Mouse (Mus musculus): Measurements from ENCODE around the gene Sspo.

The Sspo gene

DNA sequence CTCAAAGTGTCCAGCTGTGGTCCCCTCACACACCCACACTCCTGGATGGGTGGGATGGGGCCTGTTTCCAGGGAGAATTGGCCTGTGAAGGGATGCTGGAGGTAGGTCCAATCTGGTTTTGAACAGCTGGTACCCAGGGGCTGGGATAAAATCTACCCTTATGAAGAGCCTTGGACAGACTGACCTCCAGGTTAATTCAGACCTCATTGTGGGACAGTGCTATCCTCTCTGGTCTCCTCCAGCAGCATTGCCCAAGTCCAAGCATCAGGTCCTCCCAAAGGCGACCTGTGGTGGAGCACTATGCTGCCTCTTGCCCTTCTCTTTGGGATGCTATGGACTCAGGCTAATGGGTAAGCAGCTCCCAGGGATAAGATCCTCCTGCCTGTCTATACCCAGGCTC is at the start of gene Sspo:
Gene Sspo (plus strand): TSS at position 301 of the 400 bp plus-strand sequence.
- in situ Hi-C loops (cut with MboI; ENCODE audit: low pct_unique_long_range_greater_than_20kb in 1 of 2, low sequenced_read_pairs in 2 of 2, unreplicated experiment in 1 of 2), result no loop called here

DNA sequence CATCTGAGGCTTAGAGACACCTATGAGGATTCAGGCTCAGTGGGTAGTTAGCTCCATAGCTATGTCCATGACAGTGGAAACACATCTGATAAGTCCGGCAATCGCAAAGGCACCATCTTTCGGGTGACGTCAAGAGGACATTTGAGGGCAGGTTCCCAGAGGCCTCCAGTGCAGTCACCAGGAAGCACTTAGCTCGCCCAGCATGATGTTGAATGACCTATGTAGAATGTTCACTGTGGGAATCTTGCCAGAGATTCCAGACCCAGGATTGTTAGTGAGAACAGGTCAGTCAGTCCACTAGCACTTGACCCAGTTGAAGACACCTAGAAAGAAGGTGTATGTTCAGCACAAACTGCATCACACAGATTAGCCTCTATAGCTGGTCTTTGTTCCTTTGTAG is 48.1 kb upstream of the Sspo start:
- in situ Hi-C loops (cut with MboI; ENCODE audit: low pct_unique_long_range_greater_than_20kb in 1 of 2, low sequenced_read_pairs in 2 of 2, unreplicated experiment in 1 of 2), result no loop called here

DNA sequence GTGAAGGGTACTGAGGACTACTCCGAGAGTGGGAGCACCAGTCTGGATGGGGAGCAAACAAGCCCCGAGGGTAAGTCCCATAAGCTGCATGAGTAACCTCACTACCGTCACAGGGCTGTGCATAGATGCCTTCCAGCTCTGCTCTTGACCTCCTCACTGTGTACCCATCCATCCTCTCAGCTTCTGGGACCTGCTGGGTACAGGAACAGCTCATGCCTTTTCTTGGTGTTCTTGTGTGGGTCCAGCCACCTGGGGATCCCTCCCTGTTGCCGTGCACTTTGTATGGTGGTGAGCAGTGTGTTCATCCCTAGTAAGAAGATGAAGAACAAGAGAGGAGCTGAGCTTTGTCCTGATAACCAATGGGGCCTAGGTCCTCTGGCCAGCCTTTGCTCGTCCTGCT is 44.0 kb upstream of the Sspo start:
- in situ Hi-C loops (cut with MboI; ENCODE audit: low pct_unique_long_range_greater_than_20kb in 1 of 2, low sequenced_read_pairs in 2 of 2, unreplicated experiment in 1 of 2), result no loop called here

DNA sequence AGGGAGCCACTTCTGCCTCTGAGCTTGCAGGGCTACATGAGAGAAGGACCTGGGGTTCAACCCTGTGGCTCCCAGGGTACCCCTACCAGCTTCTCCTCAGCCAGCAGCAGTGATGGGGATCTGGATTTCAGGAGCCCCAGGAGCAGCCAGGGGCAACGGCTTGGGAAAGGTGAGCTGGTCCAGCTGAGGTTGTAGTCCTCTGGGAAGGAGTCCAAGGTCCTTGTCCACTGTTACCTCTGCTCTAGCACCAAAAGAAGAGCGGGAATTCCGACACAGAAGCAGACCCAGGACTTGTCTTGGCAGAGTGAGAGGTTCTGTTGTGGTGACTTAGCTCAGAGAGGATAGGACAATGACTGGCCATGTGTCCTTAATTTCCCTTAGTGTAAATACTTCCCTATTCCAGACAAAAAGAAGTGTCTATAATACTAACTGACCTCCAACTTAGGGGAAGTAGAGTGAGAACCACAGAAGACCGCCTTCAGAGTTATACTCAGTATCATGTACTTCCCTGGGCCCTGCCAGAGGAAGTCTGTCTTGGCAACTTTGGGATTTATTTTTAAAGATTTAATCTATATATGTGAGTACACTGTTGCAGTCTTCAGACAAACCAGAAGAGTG is 38.2 kb upstream of the Sspo start:
- in situ Hi-C loops (cut with MboI; ENCODE audit: low pct_unique_long_range_greater_than_20kb in 1 of 2, low sequenced_read_pairs in 2 of 2, unreplicated experiment in 1 of 2), result no loop called here

DNA sequence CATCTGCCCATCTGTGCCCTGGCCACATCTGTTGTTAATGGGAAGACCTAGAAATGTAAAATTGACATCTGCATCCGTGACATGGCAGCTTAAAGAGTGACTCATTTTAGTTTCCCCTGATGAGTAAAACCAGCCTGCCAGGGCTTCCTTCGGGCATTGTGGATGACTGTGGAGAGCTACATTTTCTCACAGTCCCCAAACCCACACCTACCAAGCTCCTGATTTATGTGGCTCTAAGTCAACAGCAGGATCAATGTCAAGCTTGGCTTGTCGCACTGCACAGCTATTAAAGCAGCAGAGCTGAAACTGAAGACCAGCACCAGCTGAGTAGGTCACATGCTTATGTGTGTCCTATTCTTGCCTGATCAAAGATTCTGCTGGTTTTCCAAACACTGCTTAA is 37.5 kb upstream of the Sspo start:
- in situ Hi-C loops (cut with MboI; ENCODE audit: low pct_unique_long_range_greater_than_20kb in 1 of 2, low sequenced_read_pairs in 2 of 2, unreplicated experiment in 1 of 2), result no loop called here

DNA sequence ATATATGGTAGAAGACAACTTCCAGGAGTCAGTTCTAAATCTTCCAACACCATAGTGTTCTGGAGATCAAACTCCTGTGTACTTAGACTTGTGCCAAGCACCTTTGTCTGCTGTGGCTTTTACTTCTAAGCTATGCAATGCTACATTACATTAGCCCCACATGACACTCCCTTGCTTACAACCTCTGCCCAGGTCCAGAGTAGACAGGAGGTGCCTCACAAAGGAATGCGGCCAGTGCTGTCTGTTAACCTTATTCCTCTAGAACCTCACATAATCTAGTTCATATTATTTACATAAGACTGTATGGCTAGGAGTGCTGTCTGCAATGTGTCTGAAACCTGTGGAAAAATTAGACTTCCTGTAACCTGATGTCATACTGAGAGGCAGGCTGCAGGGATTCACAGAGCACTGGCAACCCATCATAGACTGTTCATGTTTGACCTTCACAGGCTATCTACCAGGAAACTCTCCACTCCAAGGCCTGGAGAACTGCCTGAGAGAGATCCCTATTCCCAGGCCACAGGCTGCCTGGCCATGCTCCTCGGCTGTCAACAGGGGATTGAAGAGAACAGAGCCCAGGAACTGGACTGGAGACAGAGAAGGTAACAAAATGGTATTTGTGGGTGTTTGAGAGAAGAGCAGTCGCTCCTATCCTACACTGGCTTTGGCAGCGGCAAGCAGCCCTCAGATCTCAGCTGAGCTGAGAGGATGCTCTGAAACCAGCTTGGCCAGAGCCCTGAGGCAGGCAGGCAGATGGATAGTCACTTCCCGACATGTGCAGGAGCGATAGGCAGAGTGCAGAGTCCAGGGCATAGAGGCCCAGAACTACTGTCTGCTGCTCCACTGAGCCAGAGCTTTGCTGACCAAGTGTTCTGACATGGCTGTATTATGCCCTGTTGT is 36.6 kb upstream of the Sspo start:
- in situ Hi-C loops (cut with MboI; ENCODE audit: low pct_unique_long_range_greater_than_20kb in 1 of 2, low sequenced_read_pairs in 2 of 2, unreplicated experiment in 1 of 2), result no loop called here

DNA sequence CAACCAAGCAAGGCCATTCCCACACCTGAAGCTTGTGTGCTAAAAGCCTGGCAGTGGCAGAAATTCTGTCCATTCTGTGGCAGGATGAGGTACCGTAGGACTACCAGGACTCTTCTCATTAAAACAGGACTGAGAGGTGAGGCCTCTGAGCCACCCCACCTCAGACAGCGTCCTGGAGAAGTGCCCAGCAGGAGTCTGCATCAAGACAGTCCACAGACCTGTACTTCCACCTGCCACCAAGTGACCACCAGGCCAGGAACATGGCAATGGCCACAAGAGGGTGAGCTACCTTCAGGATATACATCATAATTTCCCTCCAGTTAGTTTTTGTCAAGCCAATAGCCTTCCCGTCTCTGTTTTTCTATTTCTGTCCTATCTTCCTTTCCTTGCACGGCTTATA is 35.9 kb upstream of the Sspo start:
- in situ Hi-C loops (cut with MboI; ENCODE audit: low pct_unique_long_range_greater_than_20kb in 1 of 2, low sequenced_read_pairs in 2 of 2, unreplicated experiment in 1 of 2), result no loop called here

DNA sequence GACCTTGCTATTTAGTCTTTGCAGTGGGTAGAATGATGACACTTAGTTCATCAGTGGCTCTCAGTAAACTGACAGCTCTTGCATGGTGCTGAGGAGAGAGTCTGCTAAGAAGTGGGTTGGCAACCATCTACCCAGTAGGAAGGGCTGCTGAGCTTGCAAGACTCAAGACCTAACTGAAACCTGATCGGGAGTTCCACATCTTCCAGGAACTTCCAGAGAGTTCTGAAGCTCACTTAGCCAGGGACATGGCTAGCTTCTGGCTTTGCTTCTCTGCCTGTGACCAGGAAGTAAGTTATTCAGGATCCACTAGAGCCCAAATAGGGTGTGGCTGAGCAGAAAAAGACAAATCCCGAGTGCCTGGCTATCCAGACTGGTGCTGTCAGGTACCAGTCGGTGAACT is 35.4 kb upstream of the Sspo start:
- in situ Hi-C loops (cut with MboI; ENCODE audit: low pct_unique_long_range_greater_than_20kb in 1 of 2, low sequenced_read_pairs in 2 of 2, unreplicated experiment in 1 of 2), result no loop called here

DNA sequence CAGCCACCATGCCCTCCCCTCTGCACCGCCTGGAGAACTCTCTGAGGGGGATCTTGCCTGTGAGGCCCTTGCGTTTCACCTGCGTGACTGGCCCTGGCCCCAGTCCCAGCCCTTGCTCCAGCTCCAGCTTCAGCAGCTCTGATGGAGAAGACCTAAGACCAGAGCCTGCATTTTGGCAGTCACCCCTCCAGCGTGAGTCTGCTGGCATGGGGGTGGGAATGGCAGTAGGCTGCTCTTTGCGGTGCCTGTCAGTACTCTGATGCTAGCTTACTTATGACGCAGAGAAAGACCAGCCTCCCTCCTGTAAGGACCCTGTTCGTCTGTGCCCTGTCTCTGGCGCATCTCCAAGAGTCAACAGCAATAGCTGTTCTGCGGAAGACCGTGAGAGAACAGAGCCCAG is 34.9 kb upstream of the Sspo start:
- in situ Hi-C loops (cut with MboI; ENCODE audit: low pct_unique_long_range_greater_than_20kb in 1 of 2, low sequenced_read_pairs in 2 of 2, unreplicated experiment in 1 of 2), result no loop called here

DNA sequence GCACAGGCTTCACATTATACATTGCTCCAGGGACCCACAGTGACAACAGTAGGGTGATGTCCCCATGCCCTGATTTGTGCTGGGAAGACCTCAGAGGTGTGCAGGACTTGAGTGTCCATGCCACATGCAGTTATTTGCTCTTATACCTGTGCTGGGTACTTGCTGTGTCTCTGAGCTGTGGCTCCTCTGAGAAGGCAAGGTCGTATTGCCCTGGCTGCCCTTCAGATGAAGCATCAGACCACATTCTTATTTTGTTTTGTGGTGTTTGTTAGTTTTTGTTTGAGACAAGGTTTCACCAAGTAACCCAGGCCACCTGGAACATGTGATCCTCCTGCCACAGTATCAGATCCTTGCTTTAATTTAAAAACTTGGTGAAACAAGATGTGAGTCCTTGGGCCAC is 33.1 kb upstream of the Sspo start:
- in situ Hi-C loops (cut with MboI; ENCODE audit: low pct_unique_long_range_greater_than_20kb in 1 of 2, low sequenced_read_pairs in 2 of 2, unreplicated experiment in 1 of 2), result no loop called here

DNA sequence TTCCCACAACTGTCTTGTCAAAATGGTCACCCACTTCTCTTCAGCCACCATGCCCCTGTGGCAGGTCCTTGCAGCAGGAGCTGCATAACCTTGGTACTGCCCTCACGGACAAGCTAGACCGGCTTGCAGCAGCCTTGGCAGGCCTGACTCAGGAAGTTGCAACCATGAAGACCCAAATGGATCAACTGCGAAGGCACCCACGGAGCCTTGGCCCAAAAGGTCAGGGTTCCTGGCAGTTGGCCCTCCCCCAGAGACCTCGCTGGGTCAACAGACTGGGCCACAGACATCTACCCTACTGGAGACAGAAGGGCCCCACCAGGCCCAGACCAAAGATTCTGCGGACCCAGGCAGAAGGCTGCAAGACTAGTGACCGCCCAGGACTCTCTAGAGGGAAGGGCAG is 32.4 kb upstream of the Sspo start:
- in situ Hi-C loops (cut with MboI; ENCODE audit: low pct_unique_long_range_greater_than_20kb in 1 of 2, low sequenced_read_pairs in 2 of 2, unreplicated experiment in 1 of 2), result no loop called here

DNA sequence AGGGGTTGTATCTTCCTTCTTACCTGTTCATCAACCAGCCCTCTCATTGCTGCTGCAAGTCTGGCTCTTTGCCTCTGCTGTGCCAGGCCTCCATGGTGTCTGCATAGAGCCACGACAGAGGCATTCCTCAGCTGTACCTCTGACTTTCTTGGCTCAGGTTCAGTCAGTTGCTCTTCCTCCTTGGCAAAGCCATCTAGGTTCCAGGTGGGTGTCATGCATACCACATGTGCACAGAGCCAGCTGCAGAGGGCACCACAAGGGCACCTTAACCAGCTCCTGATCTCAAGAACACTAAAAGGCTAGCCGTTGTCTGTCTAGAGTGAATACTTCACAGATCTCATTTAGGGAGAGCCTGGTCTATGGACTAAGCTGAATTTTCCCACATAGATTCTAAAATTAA is 31.5 kb upstream of the Sspo start:
- in situ Hi-C loops (cut with MboI; ENCODE audit: low pct_unique_long_range_greater_than_20kb in 1 of 2, low sequenced_read_pairs in 2 of 2, unreplicated experiment in 1 of 2), result no loop called here

DNA sequence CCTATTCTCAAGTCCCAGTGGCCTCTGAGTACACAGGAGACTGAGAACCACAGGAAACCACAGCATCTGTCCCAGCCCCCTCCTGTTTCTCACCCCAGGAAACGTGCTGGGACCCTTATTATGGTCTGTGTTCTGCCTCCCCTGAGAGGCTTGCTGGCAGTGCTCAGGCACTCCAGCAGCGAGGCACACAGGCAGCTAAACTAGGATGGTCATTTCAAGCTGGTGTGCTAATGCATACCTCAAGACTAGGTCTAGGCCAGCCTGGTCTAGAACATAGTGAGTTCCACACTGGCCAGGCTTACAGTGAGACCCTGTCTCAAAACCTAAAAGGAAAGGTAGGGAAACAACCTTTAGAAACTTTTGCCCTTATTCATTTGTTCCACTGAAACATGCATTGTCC is 27.4 kb upstream of the Sspo start:
- in situ Hi-C loops (cut with MboI; ENCODE audit: low pct_unique_long_range_greater_than_20kb in 1 of 2, low sequenced_read_pairs in 2 of 2, unreplicated experiment in 1 of 2), result no loop called here

DNA sequence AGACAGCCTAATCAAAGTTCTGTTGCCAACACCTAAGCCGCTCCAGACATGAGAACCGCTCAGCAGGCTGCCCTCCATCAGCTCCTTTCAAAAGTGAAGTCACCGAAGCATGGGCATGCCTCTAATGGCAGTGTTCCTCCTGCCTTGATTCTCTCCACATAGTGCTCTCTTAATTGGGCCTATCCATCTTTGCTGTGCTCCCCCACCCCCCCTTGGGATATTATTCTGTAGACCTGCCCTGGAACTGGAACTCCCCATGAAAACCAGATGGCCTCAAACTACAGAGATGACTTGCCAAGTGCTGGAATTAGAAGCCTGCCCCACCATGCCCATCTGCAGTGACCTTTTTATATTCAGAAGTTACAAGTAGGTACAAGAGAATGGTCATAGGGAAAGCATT is 24.7 kb upstream of the Sspo start:
- in situ Hi-C loops (cut with MboI; ENCODE audit: low pct_unique_long_range_greater_than_20kb in 1 of 2, low sequenced_read_pairs in 2 of 2, unreplicated experiment in 1 of 2), result no loop called here

DNA sequence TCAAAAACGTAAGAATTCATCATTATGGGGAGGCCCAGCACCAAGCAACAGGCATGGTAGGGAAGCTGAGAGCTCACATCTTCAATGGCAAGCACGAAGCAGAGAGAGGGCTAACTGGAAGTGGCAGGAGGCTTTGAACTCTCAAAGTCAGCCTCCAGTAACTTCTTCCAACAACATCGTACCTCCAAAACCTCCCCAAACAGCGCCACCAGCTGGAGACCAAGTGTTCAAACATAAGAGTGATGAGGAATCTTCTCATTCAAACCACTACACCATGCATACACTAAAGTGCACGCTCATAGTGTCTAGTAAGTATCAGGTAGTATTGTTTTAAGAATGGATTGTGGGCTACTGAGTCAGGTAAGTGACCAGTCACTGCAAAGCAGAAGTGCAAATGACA is 24.0 kb upstream of the Sspo start:
- in situ Hi-C loops (cut with MboI; ENCODE audit: low pct_unique_long_range_greater_than_20kb in 1 of 2, low sequenced_read_pairs in 2 of 2, unreplicated experiment in 1 of 2), result no loop called here

DNA sequence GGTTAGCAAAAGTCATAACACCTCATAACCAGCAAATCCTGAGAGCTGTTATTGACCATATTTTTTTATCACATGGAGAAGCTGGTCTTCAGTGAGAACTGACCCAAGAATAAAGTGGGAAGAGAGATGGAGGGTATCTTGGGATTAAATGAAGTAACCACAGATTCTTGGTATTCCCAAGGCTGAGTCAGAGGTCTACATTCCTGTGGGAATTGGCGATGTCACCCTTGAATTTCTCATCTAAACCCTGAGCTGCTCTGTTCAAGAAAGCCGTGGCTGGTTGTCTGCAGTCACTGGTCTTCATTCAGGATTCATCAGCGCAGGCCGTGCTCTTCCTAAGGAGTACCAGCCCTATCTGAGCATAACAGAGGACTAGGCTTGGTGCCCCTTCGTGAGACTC is 21.1 kb upstream of the Sspo start:
- in situ Hi-C loops (cut with MboI; ENCODE audit: low pct_unique_long_range_greater_than_20kb in 1 of 2, low sequenced_read_pairs in 2 of 2, unreplicated experiment in 1 of 2), result no loop called here

DNA sequence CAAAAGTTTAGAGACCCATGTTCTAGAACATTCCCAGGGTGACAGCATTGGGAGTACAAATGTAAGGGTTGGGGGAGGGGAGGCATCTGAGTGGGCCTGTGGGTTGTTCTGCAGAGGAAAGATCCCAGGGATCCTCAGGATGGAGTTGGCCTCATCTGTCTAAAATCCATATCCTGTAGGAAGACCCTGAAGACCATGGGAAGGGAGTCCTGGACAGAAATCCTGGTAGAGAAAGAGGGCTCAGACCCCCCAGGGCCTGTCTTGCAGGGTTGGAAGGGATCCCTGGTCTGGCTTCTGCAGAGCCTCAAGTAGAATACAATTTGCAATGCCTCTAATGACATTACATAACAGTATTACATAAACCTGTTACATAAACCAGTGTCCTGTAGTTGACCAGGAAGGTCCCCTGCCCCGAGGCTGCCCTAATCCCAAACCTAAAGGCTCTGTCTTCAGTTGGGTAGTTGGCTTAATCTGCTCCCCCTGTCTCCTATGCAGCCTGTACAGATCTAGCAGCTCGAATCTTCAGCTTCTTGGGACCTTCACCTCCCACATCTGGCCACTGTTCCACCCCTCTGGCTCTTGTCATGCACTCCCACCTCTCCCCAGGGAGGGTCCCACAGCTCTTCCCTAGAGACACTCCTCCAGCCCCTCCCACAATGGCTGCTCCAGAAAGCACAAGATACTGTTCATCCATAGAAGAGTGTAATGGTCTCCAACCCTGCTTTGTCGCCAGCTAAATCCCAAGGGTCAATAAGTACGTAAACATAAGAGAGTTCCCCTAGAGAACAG is 19.1 kb upstream of the Sspo start:
- in situ Hi-C loops (cut with MboI; ENCODE audit: low pct_unique_long_range_greater_than_20kb in 1 of 2, low sequenced_read_pairs in 2 of 2, unreplicated experiment in 1 of 2), result no loop called here

DNA sequence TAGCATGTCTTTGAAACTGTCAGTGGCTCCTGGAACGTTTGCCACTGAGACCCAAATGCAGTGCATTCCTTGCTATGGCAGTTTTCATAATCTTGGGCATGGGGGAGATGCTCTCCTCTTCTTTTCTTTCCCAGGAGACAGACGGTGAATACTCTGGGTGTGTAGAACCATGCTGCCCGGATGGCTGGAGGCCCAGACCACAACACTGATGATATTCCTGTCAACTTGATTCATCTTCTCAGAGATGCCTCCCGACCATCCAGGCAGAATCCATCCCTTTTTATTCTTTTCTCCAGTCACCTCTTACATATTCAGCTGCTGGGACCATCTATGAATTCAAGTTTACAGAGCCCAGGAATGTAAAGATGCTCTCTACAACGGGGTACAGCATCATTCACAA is 17.3 kb upstream of the Sspo start:
- in situ Hi-C loops (cut with MboI; ENCODE audit: low pct_unique_long_range_greater_than_20kb in 1 of 2, low sequenced_read_pairs in 2 of 2, unreplicated experiment in 1 of 2), result no loop called here

All from mouse embryonic stem cell (cell line).